Mouse (Mus musculus) MEL (cell line): Measurements from ENCODE around the gene Zfyve26.

Experiments
- CTCF ChIP-seq, 3 experiments: IDR thresholded peaks in 2 of 3; conservative IDR thresholded peaks in 1 of 3; 2 replicates each; pipeline ENCODE4 v1.5.1; 2011 to 2012; ENCODE audit warnings: low read length in 3 of 3, low read depth in 2 of 3, mild to moderate bottlenecking in 2 of 3, improper control_type of control experiment in 1 of 3, inconsistent platforms in 1 of 3, mixed read lengths in 1 of 3, moderate library complexity in 1 of 3; ENCODE audit not compliant: control insufficient read depth in 1 of 3, insufficient read depth in 1 of 3, poor library complexity in 1 of 3, severe bottlenecking in 1 of 3
- ELF1 ChIP-seq: IDR thresholded peaks from 2 replicates; pipeline ENCODE4 v1.6.1; 2014; ENCODE audit warnings: low read depth, mild to moderate bottlenecking, inconsistent platforms, low read length, improper control_type of control experiment, moderate library complexity
- EP300 ChIP-seq, 2 experiments: IDR thresholded peaks; 2 replicates each; pipeline ENCODE4 v1.6.1; 2011; ENCODE audit warnings: improper control_type of control experiment in 2 of 2, low read length in 2 of 2, low read depth in 1 of 2, mild to moderate bottlenecking in 1 of 2
- GATA1 ChIP-seq: IDR thresholded peaks from 2 replicates; pipeline ENCODE4 v1.6.1; 2011; ENCODE audit warnings: low read depth, low read length, improper control_type of control experiment
- MAX ChIP-seq: IDR thresholded peaks from 2 replicates; pipeline ENCODE4 v1.6.1; 2011; ENCODE audit warnings: low read length, improper control_type of control experiment
- POLR2A ChIP-seq, 2 experiments: IDR thresholded peaks; 2 replicates each; pipeline ENCODE4 v1.6.1; 2011 to 2012; ENCODE audit warnings: low read length in 2 of 2, mild to moderate bottlenecking in 2 of 2, control low read depth in 1 of 2, improper control_type of control experiment in 1 of 2, low read depth in 1 of 2, moderate library complexity in 1 of 2; ENCODE audit not compliant: control insufficient read depth in 1 of 2, insufficient read depth in 1 of 2, poor library complexity in 1 of 2
- USF1 ChIP-seq: IDR thresholded peaks from 2 replicates; pipeline ENCODE4 v1.6.1; 2014; ENCODE audit warnings: low read depth, mild to moderate bottlenecking, inconsistent platforms, low read length, improper control_type of control experiment, moderate library complexity
- USF2 ChIP-seq, 2 experiments: IDR thresholded peaks; 2 replicates each; pipeline ENCODE4 v1.6.1; 2011 to 2012; ENCODE audit warnings: improper control_type of control experiment in 2 of 2, low read length in 2 of 2, borderline replicate concordance in 1 of 2, inconsistent platforms in 1 of 2, low read depth in 1 of 2, mild to moderate bottlenecking in 1 of 2; ENCODE audit not compliant: insufficient read depth in 1 of 2
- ZKSCAN1 ChIP-seq: IDR thresholded peaks from 2 replicates; pipeline ENCODE4 v1.6.1; 2012; ENCODE audit warnings: low read depth, mild to moderate bottlenecking, inconsistent platforms, low read length, improper control_type of control experiment, moderate library complexity
- ZNF384 ChIP-seq: IDR thresholded peaks from 2 replicates; pipeline ENCODE4 v1.6.1; 2012; ENCODE audit warnings: low read depth, mild to moderate bottlenecking, inconsistent platforms, low read length, improper control_type of control experiment

DNA sequence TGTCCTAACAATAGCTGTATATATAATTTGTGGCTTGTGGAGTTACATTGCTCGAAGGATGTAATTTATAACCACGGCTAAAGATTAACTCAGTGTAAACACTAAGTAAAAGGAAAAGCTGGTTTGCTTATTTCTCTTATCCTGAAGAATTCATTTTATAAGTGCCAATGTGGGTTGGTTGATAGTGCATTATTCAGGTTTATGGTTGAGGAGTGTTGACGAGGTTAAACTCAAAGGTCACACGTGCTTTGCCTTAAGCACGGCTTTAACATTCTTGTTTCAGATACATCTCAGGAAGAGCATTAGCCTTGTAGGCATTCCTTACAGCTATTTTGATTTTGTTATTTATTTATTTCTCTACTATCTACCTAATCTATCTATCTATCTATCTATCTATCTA is 21.2 kb upstream of the Zfyve26 start:
- TF ChIP-seq EP300 (IDR thresholded peaks at IDR 0.05; ENCODE audit: low read depth in 1 of 2, low read length in 2 of 2) (no peak), ELF1 (no peak), USF2 (IDR thresholded peaks at IDR 0.05; ENCODE audit: borderline replicate concordance in 1 of 2, insufficient read depth in 1 of 2, low read depth in 1 of 2, low read length in 2 of 2) (no peak), USF1 (no peak), ZKSCAN1 (no peak), MAX (no peak), ZNF384 (no peak), POLR2A (IDR thresholded peaks at IDR 0.05; ENCODE audit: control insufficient read depth in 1 of 2, insufficient read depth in 1 of 2, low read depth in 1 of 2, low read length in 2 of 2, poor library complexity in 1 of 2) (no peak), GATA1 (no peak), CTCF (IDR thresholded peaks at IDR 0.05 in 2 of 3, conservative IDR thresholded peaks at IDR 0.05 in 1 of 3; ENCODE audit: control insufficient read depth in 1 of 3, insufficient read depth in 1 of 3, low read depth in 2 of 3, low read length in 3 of 3, poor library complexity in 1 of 3, severe bottlenecking in 1 of 3) (no peak)
